Mouse (Mus musculus) megakaryocyte, embryonic 14.5 days (primary cell): ENCODE data around the gene Hcrt.

Experiments
- FLI1 ChIP-seq: IDR thresholded peaks from 2 replicates; pipeline ENCODE4 v1.6.1; 2012; ENCODE audit warnings: low read length, inconsistent platforms, mixed read lengths
- GATA1 ChIP-seq: IDR thresholded peaks from 3 replicates; pipeline ENCODE4 v1.6.1; 2012; ENCODE audit warnings: mixed read lengths, low read length, inconsistent platforms, borderline replicate concordance

- no peak for TF ChIP-seq GATA1
- no peak for TF ChIP-seq FLI1
Observed at GRCm38 (mm10) chr11:100806380-100807305, 43.9 kb upstream of the Hcrt start.
